In the genomic region with DNA sequence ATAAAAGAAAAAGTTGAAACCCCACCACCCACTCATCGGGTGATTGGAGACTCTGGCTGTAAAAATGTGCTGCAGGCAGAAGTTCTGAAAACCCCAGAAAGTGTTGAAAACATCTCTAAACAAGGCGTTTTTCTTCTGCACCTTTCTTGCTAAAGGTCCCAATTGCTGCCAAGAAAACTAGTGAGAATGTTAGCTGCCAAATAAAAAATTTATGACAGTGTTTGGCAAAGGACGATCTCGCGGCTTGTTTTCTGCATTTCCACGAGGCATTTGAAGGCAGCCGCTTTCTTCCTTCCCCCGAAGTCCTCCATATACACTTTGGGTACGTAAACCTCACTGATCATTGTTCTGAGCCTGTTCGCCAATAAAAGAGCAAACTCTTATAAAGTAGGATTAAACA, we compare ENCODE assay signal across 17 mouse cellular contexts.
"Had no signal": no experiment of that assay in that cellular context is flagged by ENCODE, and none has a peak within 500 bp of the region (broad histone marks: within the 10 kb centered on the region; RNA-seq: fewer than 3 reads in every experiment).

No protein-coding gene starts in this region.

- H3K4me2 ChIP-seq: midbrain, embryonic 12.5 days; midbrain, embryonic 15.5 days; neural tube, embryonic 13.5 days; neural tube, embryonic 15.5 days had no signal

- H3K4me3 ChIP-seq: midbrain, embryonic 10.5 days; midbrain, embryonic 12.5 days; midbrain, embryonic 15.5 days; myocyte; neural tube, embryonic 13.5 days; neural tube, embryonic 15.5 days had no signal

- ATAC-seq: midbrain, embryonic 15.5 days had no signal

- H3K4me1 ChIP-seq: midbrain, embryonic 12.5 days; neural tube, embryonic 13.5 days; neural tube, embryonic 15.5 days had no signal

- H3K9ac ChIP-seq: midbrain, embryonic 12.5 days; midbrain, embryonic 15.5 days; neural tube, embryonic 13.5 days; neural tube, embryonic 15.5 days had no signal

- H3K27ac ChIP-seq: midbrain, embryonic 10.5 days; midbrain, embryonic 12.5 days; midbrain, embryonic 15.5 days; neural tube, embryonic 13.5 days; neural tube, embryonic 15.5 days had no signal

- H3K36me3 ChIP-seq: midbrain, embryonic 10.5 days; midbrain, embryonic 12.5 days; midbrain, embryonic 15.5 days; neural tube, embryonic 13.5 days; neural tube, embryonic 15.5 days had no signal

- H3K27me3 ChIP-seq: midbrain, embryonic 12.5 days; midbrain, embryonic 15.5 days; neural tube, embryonic 15.5 days had no signal

- DNase-seq: lung, adult 18-20 months; lung, postnatal 10 days; lung, postnatal 4 days; retina, postnatal 1 day; right cerebral cortex, adult 18-20 months; right cerebral cortex, postnatal 25 days; right cerebral cortex, postnatal 4 days; spleen, adult 18-20 months; thymus, adult 18-20 months; thymus, postnatal 14 days; thymus, postnatal 36 days had no signal

- H3K9me3 ChIP-seq: midbrain, embryonic 10.5 days; midbrain, embryonic 12.5 days; midbrain, embryonic 15.5 days; neural tube, embryonic 13.5 days; neural tube, embryonic 15.5 days had no signal
